25 mouse cellular contexts compared by ENCODE assay signal in the genomic region with DNA sequence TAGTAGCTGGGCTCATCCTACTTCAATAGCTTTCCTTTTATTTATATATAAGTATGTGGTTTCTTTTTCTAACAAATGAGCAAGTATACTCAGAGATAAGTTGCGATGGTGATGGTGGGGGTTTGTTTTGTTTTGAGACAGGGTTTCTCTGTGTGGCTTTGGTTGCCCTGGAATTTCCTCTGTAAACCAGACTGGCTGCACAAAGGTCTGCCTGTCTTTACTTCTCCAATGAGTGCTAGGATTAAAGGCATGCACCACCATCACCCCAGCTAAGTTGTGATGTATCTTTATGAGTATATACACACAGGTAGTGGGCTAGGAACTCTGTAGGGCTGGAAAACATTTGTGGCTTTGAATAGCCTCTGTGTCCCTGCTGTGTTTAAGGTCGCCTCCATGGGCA. TPM values are rescaled to one million over a fixed set of nuclear protein-coding genes. Genes with fewer than 3 reads are reported as not detected.
DNase-seq lines count a peak whose midpoint lies in the region; ATAC-seq lines count a peak whose summit lies in the region.
"Had no signal": no experiment of that assay in that cellular context is flagged by ENCODE, and none has a peak within 500 bp of the region (broad histone marks: within the 10 kb centered on the region; RNA-seq: fewer than 3 reads in every experiment).

No protein-coding gene starts in this region.

- 68% methylated on average over 2 of the region's 2 CpGs for whole genome bisulfite sequencing in limb, embryonic 12.5 days
- 68% methylated on average over 2 of the region's 2 CpGs for WGBS in neural tube, embryonic 15.5 days

- peak; percentile 2 for DNase-seq in retina, postnatal 1 day
- no peak for DNase-seq in retina, embryonic 14.5 days (ENCODE audit: low spot score)
- peak; percentile 23 for DNase-seq in forelimb bud, embryonic 11.5 days (ENCODE audit: low read depth, low spot score)
- no peak for DNase-seq in gastrocnemius, adult 18-20 months (ENCODE audit: low spot score)
- no peak for DNase-seq in kidney, postnatal 14 days
- DNase-seq: adrenal gland, adult 8-10 months; adrenal gland, postnatal 36 days; cerebellum, adult 11 months; cerebellum, adult 8-10 months; cerebellum, postnatal 36 days; gastrocnemius, postnatal 10 days; heart, adult 18-20 months; heart, postnatal 10 days; heart, postnatal 4 days had no signal

- H3K27ac ChIP-seq in limb, embryonic 12.5 days: peak overlapping the region; percentile 56
- H3K27ac ChIP-seq in neural tube, embryonic 15.5 days (replicated peaks): no peak overlapping the region
- H3K27ac ChIP-seq: embryonic facial prominence, embryonic 12.5 days; heart, embryonic 10.5 days; hindbrain, embryonic 14.5 days had no signal

- H3K9me3 ChIP-seq in limb, embryonic 12.5 days: no peaks in the 10 kb centered on the region
- no peaks in the 10 kb centered on the region for H3K9me3 ChIP-seq in neural tube, embryonic 15.5 days (replicated peaks)
- H3K9me3 ChIP-seq: embryonic facial prominence, embryonic 12.5 days; heart, embryonic 10.5 days had no signal

- peaks cover 18% of the 10 kb centered on the region for H3K27me3 ChIP-seq in limb, embryonic 12.5 days
- H3K27me3 ChIP-seq in neural tube, embryonic 15.5 days (replicated peaks): peaks cover 3% of the 10 kb centered on the region; the same call in 1 of the 2 replicates

- H3K36me3 ChIP-seq in limb, embryonic 12.5 days: no peaks in the 10 kb centered on the region
- no peaks in the 10 kb centered on the region for H3K36me3 ChIP-seq in neural tube, embryonic 15.5 days
- H3K36me3 ChIP-seq: embryonic facial prominence, embryonic 12.5 days; heart, embryonic 10.5 days had no signal

- no peak overlapping the region for H3K4me2 ChIP-seq in limb, embryonic 12.5 days
- no peak overlapping the region for H3K4me2 ChIP-seq in neural tube, embryonic 15.5 days

- H3K9ac ChIP-seq in limb, embryonic 12.5 days (replicated peaks): no peak overlapping the region
- H3K9ac ChIP-seq in neural tube, embryonic 15.5 days (replicated peaks): no peak overlapping the region
- H3K9ac ChIP-seq: embryonic facial prominence, embryonic 12.5 days; hindbrain, embryonic 14.5 days had no signal

- H3K4me1 ChIP-seq in limb, embryonic 12.5 days (replicated peaks): no peaks in the 10 kb centered on the region
- H3K4me1 ChIP-seq in neural tube, embryonic 15.5 days: no peaks in the 10 kb centered on the region
- H3K4me1 ChIP-seq: embryonic facial prominence, embryonic 12.5 days; heart, embryonic 10.5 days had no signal

- no peak overlapping the region for H3K4me3 ChIP-seq in limb, embryonic 12.5 days (replicated peaks)
- no peak overlapping the region for H3K4me3 ChIP-seq in neural tube, embryonic 15.5 days (replicated peaks)
- H3K4me3 ChIP-seq: embryonic facial prominence, embryonic 12.5 days; heart, embryonic 10.5 days had no signal

- ATAC-seq in limb, embryonic 12.5 days (ENCODE audit: insufficient number of reproducible peaks, insufficient read depth, low FRiP score, low TSS enrichment, low read depth): no peak
- ATAC-seq in neural tube, embryonic 15.5 days (ENCODE audit: low FRiP score): no peak
- ATAC-seq: activated CD4-positive, CD25-positive, alpha-beta regulatory T cell, adult 4 months; forebrain, embryonic 14.5 days; intestine, embryonic 16.5 days; Patski had no signal

RNA-seq across cellular contexts. Expression of a gene that starts 11.3 kb away (rescaled TPM):
- polyA plus RNA-seq in limb, embryonic 12.5 days (2016; fragmentation: Nextera tagmentation; extraction: Ambion mirVana): 0.24 and 0.58 TPM in 2 replicates
- total RNA-seq in gastrocnemius, adult 18-20 months (2021): under 1 TPM; 0.27 to 0.33 TPM
- 0.12 and 0.31 TPM in 2 replicates for polyA plus RNA-seq in neural tube, embryonic 15.5 days (2015; fragmentation: Nextera tagmentation; extraction: Ambion mirVana)
- total RNA-seq: MEL had no signal
- polyA plus RNA-seq: activated CD4-positive, CD25-positive, alpha-beta regulatory T cell, adult 4 months; C2C12; Patski had no signal

RNA-seq across cellular contexts. Expression of a gene that starts 22.4 kb away (rescaled TPM):
- polyA plus RNA-seq in limb, embryonic 12.5 days (2016; fragmentation: Nextera tagmentation; extraction: Ambion mirVana): 7.1 and 8.6 TPM in 2 replicates
- total RNA-seq in gastrocnemius, adult 18-20 months (2021): 1 to 10 TPM; 2.9 to 6.0 TPM
- polyA plus RNA-seq in neural tube, embryonic 15.5 days (2015; fragmentation: Nextera tagmentation; extraction: Ambion mirVana): 3.0 and 7.0 TPM in 2 replicates
- polyA plus RNA-seq: activated CD4-positive, CD25-positive, alpha-beta regulatory T cell, adult 4 months; Patski had no signal

Comparison
In these comparisons a context has a peak if more than half of its experiments do, and no peak if none do; other contexts are left out.
1. DNase-seq: peak in retina, postnatal 1 day (single experiment) and forelimb bud, embryonic 11.5 days (single experiment); none in retina, embryonic 14.5 days (single experiment), gastrocnemius, adult 18-20 months (single experiment) and kidney, postnatal 14 days (single experiment).